Mouse (Mus musculus) spleen, postnatal 4 days (tissue): Measurements from ENCODE around the gene Ddx55.

Source experiments
- DNase-seq, 2 experiments: peaks; one replicate each; pipeline ENCODE4 v3.0.0; 2022; ENCODE audit warnings: low spot score in 2 of 2

Gene Ddx55

GRCm38 (mm10) chr5:124610965-124611364, 58.3 kb downstream of the Ddx55 start:
- DNase-seq, result no peak

- no peak for DNase-seq
These were observed 62.0 kb downstream of the Ddx55 start for GRCm38 (mm10) chr5:124614709-124615108.

GRCm38 (mm10) chr5:124618711-124619110, 66.0 kb downstream of the Ddx55 start:
- no peak for DNase-seq
